Mouse (Mus musculus): ENCODE measurements around the gene Plch1. TPM values are rescaled to one million over a fixed set of nuclear protein-coding genes. Genes with fewer than 3 reads are reported as not detected.

Gene Plch1
- total RNA-seq, 1 experiment from 2014 or later: 0.15 TPM

- DNase-seq: no peak
Measured at GRCm38 (mm10) chr3:63692727-63693126, 206.5 kb downstream of the Plch1 start.

GRCm38 (mm10) chr3:63668779-63669178, 230.5 kb downstream of the Plch1 start:
- DNase-seq: no peak

GRCm38 (mm10) chr3:63665307-63665706, 234.0 kb downstream of the Plch1 start:
- DNase-seq: no peak

- DNase-seq: no peak
Measured at GRCm38 (mm10) chr3:63664575-63665243, 234.6 kb downstream of the Plch1 start.

Other genes with a start within 250 kb of the Plch1 start
- 10.1 and 10.2 TPM in 2 replicates for gene E130311K13Rik, start 30.0 kb upstream of the Plch1 start, total RNA-seq (2021)
- gene Slc33a1, start 65.3 kb upstream of the Plch1 start, total RNA-seq (2021): 24.4 and 31.5 TPM in 2 replicates
- gene Gmps, start 76.6 kb upstream of the Plch1 start, total RNA-seq (2021): 28.3 and 31.4 TPM in 2 replicates
- 0.11 and 0.19 TPM in 2 replicates for gene Vmn2r1, start 182.1 kb upstream of the Plch1 start, total RNA-seq (2021)
- not detected in 2 replicates for gene Vmn2r2, start 242.5 kb upstream of the Plch1 start, total RNA-seq (2021)

Data from adrenal gland, postnatal 14 days (tissue).